Mouse (Mus musculus) adipose tissue, adult 10 weeks (tissue): ENCODE measurements around the gene Rdh5. TPM values are rescaled to one million over a fixed set of nuclear protein-coding genes. Genes with fewer than 3 reads are reported as not detected.

ENCODE experiments used
- polyA plus RNA-seq: library from polyadenylated mRNA; stranded (reverse); fragments of 350-450 nt; fragmentation: Illumina TruSeq; extraction: RNeasy Lipid Tissue Mini Kit (QIAGEN cat#74804); gene quantifications from one replicate; pipeline ENCODE4 v1.2.3, GENCODE M21; 2014; ENCODE audit warnings: low read depth, low replicate concordance

Gene Rdh5
- polyA plus RNA-seq: 16.9 TPM

GRCm38 (mm10) chr10:128922822-128923012 is at the start of gene Rdh5:
Rdh5 (minus strand) TSS chr10:128922888.

GRCm38 (mm10) chr10:128960590-128961584 is 38.2 kb upstream of the Rdh5 start, which contains the start of gene Mettl7b:
Mettl7b (minus strand) TSS chr10:128960988.

GRCm38 (mm10) chr10:128933574-128933973 is 10.9 kb upstream of the Rdh5 start, which contains the start of gene Itga7:
Itga7 (plus strand) TSS chr10:128933818.

GRCm38 (mm10) chr10:128923935-128924334 is 1.2 kb upstream of the Rdh5 start, which contains the start of gene Bloc1s1:
Bloc1s1 (minus strand) TSS chr10:128924035.

GRCm38 (mm10) chr10:128900698-128901097 is 22.0 kb downstream of the Rdh5 start, which contains the start of gene Cd63:
Cd63 (plus strand) TSS chr10:128900989.

GRCm38 (mm10) chr10:128891296-128892094 is 31.2 kb downstream of the Rdh5 start, which contains the start of gene Gdf11:
Gdf11 (minus strand) TSS chr10:128891718.

Other genes starting within 250 kb of the Rdh5 start
- 154 TPM for gene Suox, start 248.8 kb downstream of the Rdh5 start, polyA plus RNA-seq
- 111 TPM for gene Rab5b, start 226.6 kb downstream of the Rdh5 start, polyA plus RNA-seq
- 15.2 TPM for gene Pmel, start 218.7 kb downstream of the Rdh5 start, polyA plus RNA-seq
- 20.1 TPM for gene Cdk2, start 217.9 kb downstream of the Rdh5 start, polyA plus RNA-seq
- gene Dgka, start 178.0 kb downstream of the Rdh5 start, polyA plus RNA-seq: 16.4 TPM
- gene Pym1, start 175.0 kb downstream of the Rdh5 start, polyA plus RNA-seq: 28.8 TPM
- 17.1 TPM for gene Mmp19, start 132.0 kb downstream of the Rdh5 start, polyA plus RNA-seq
- 44.6 TPM for gene Dnajc14, start 118.8 kb downstream of the Rdh5 start, polyA plus RNA-seq
- gene Tmem198b, start 118.5 kb downstream of the Rdh5 start, polyA plus RNA-seq: 13.7 TPM
- 69.3 TPM for gene Sarnp, start 105.6 kb downstream of the Rdh5 start, polyA plus RNA-seq
- 96.5 TPM for gene Ormdl2, start 101.2 kb downstream of the Rdh5 start, polyA plus RNA-seq
- 1.6 TPM for gene Gdf11, start 31.2 kb downstream of the Rdh5 start, polyA plus RNA-seq
- gene Cd63, start 21.9 kb downstream of the Rdh5 start, polyA plus RNA-seq: 549 TPM
- 277 TPM for gene Bloc1s1, start 1.1 kb upstream of the Rdh5 start, polyA plus RNA-seq
- gene Itga7, start 10.9 kb upstream of the Rdh5 start, polyA plus RNA-seq: 54.8 TPM
- 4.7 TPM for gene Mettl7b, start 38.1 kb upstream of the Rdh5 start, polyA plus RNA-seq
- not detected for gene Olfr9, start 66.5 kb upstream of the Rdh5 start, polyA plus RNA-seq
- not detected for gene Olfr763, start 87.9 kb upstream of the Rdh5 start, polyA plus RNA-seq
- not detected for gene Olfr764-ps1, start 117.0 kb upstream of the Rdh5 start, polyA plus RNA-seq
- gene Olfr765, start 127.1 kb upstream of the Rdh5 start, polyA plus RNA-seq: not detected
- gene Olfr766-ps1, start 146.1 kb upstream of the Rdh5 start, polyA plus RNA-seq: not detected
- not detected for gene Olfr767, start 160.0 kb upstream of the Rdh5 start, polyA plus RNA-seq
- not detected for gene Olfr768, start 176.5 kb upstream of the Rdh5 start, polyA plus RNA-seq
- not detected for gene Olfr769, start 195.0 kb upstream of the Rdh5 start, polyA plus RNA-seq
- gene Olfr770, start 216.1 kb upstream of the Rdh5 start, polyA plus RNA-seq: not detected
- gene Olfr771, start 241.9 kb upstream of the Rdh5 start, polyA plus RNA-seq: not detected